Mouse (Mus musculus) Patski (cell line): ENCODE measurements around the gene Gm20425. TPM values are rescaled to one million over a fixed set of nuclear protein-coding genes. Genes with fewer than 3 reads are reported as not detected.

Experiments
- ATAC-seq: fragments of 100-300 bp; one replicate; pipeline ENCODE4 v1.8.0; 2021
- CTCF ChIA-PET: fragments of 350-600 bp; sonication (Branson Sonifier 250); formaldehyde crosslinking; loops from one replicate; lab custom pipeline; 2022; ENCODE audit warnings: inconsistent platforms; lab: Charles Lee
- POLR2A ChIA-PET: fragments of 350-600 bp; sonication (Branson Sonifier 250); formaldehyde crosslinking; loops from one replicate; lab custom pipeline; 2022; ENCODE audit warnings: antibody characterized with exemption, inconsistent platforms; lab: Charles Lee
- DNase-seq: peaks from one replicate; pipeline ENCODE4 v3.0.0-alpha.2; 2011; ENCODE audit warnings: low read depth, low spot score
- H3K27me3 ChIP-seq: fragments of 371-371 bp; one replicate; pipeline ENCODE4 v1.5.1; 2021
- CTCF ChIP-seq: fragments of 100-300 bp; IDR thresholded peaks from one replicate; pipeline ENCODE4 v1.5.1; 2021
- in situ Hi-C: fragments of 300-500 bp; cut with MboI; formaldehyde crosslinking; loops from 3 replicates; pipeline ENCODE4 v1.11.1; 2018; ENCODE audit warnings: low pct_unique_long_range_greater_than_20kb, mixed read lengths
- polyA plus RNA-seq: library from polyadenylated mRNA; unstranded; gene quantifications from one replicate; pipeline ENCODE4 v1.2.3, GENCODE M21; 2021

Gene Gm20425
- polyA plus RNA-seq, 1 experiment from 2014 or later: not detected

DNA sequence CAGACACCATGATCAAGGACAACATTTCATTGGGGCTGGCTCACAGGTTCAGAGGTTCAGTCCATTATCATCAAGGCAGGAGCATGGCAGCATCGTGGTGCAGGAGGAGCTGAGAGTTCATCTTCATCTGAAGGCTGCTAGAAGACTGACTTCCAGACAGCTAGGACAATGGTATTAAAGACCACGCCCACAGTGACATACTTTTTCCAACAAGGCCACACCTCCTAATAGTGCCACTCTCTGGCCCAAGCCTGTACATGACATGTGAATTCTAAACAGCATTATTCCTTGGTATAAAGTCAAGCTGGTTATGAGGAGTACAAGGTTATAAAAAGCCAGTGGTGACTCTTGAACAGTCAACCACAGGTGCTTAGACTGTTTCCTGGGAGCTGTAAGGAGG is 75.5 kb downstream of the Gm20425 start:
- no peaks in the 10 kb centered on the region for H3K27me3 ChIP-seq
- DNase-seq: no peak
- ChIA-PET POLR2A (no interaction called here), CTCF (no interaction called here)
- in situ Hi-C loops: no loop called here
- TF ChIP-seq CTCF: no peak
- ATAC-seq: no peak

DNA sequence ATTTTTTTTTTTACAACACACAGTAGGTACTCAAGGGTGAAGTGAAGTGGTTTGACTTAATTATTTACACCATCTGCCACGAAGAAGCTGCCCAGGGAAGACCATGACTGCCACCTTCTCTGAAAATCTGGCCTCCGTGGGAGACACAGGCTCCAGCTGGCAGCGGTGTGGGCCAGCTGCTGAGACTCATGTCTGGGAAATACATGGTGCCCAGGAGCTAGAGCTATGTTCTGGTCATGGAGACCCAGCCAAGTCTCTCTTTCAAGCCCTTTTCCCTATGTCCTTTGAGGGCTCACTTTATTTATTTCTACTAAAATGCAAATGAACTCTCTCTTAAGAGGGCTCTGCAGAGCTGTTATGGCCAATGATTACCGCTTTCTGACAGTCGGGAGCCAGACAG is 76.8 kb downstream of the Gm20425 start:
- in situ Hi-C loops: no loop called here
- ATAC-seq: no peak
- no peak for TF ChIP-seq CTCF
- ChIA-PET POLR2A (interaction anchor here (0.6 kb wide), 1 partner anchor 532 kb away, joined by 3 read pairs; no protein-coding TSS in a partner anchor), CTCF (no interaction called here)
- no peak for DNase-seq
- H3K27me3 ChIP-seq: no peaks in the 10 kb centered on the region

- ChIA-PET CTCF (no interaction called here), POLR2A (no interaction called here)
- DNase-seq (no peak), ATAC-seq (no peak)
- in situ Hi-C loops: no loop called here
- H3K27me3 ChIP-seq: no peaks in the 10 kb centered on the region
- no peak for TF ChIP-seq CTCF
These were observed 80.9 kb downstream of the Gm20425 start for GRCm38 (mm10) chr9:103149074-103149799.

GRCm38 (mm10) chr9:103147103-103147502 is 83.0 kb downstream of the Gm20425 start:
- no peak for TF ChIP-seq CTCF
- in situ Hi-C loops: no loop called here
- CTCF ChIA-PET: interaction anchor here (1.5 kb wide), 1 partner anchor 10 kb away, joined by 5 read pairs; no protein-coding TSS in a partner anchor

GRCm38 (mm10) chr9:103146703-103147102 is 83.4 kb downstream of the Gm20425 start:
- ChIA-PET CTCF (interaction anchor here (1.5 kb wide), 1 partner anchor 11 kb away, joined by 5 read pairs; no protein-coding TSS in a partner anchor), POLR2A (no interaction called here)
- TF ChIP-seq CTCF: no peak
- in situ Hi-C loops: no loop called here
- no peak for DNase-seq
- ATAC-seq: no peak
- H3K27me3 ChIP-seq: no peaks in the 10 kb centered on the region

More at GRCm38 (mm10) chr9:103147103-103147502, 83.0 kb downstream of the Gm20425 start:
- DNase-seq (no peak), ATAC-seq (no peak)
- no peaks in the 10 kb centered on the region for H3K27me3 ChIP-seq
- POLR2A ChIA-PET: no interaction called here

DNA sequence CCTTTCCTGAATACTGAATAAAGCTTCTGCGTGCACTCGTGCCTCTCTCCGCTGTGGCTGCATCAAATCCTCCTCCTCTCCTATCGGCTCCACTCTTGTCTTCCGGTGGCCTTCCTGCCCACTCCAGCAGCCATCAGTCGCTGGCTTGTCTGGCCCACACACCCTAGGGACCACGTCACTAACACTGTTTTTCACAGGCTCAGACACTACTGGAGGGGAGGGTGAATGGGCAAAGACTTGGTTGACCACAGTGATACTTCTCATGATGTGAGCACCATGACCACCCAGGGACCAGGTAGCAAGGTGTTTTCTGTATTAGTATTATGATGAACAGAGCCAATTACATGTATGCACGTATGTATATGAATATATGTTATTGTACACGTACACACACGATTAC is 83.8 kb downstream of the Gm20425 start:
- ATAC-seq (no peak), DNase-seq (no peak)
- in situ Hi-C loops: no loop called here
- no peak for TF ChIP-seq CTCF
- no peaks in the 10 kb centered on the region for H3K27me3 ChIP-seq
- POLR2A ChIA-PET: no interaction called here
- CTCF ChIA-PET: no interaction called here

DNA sequence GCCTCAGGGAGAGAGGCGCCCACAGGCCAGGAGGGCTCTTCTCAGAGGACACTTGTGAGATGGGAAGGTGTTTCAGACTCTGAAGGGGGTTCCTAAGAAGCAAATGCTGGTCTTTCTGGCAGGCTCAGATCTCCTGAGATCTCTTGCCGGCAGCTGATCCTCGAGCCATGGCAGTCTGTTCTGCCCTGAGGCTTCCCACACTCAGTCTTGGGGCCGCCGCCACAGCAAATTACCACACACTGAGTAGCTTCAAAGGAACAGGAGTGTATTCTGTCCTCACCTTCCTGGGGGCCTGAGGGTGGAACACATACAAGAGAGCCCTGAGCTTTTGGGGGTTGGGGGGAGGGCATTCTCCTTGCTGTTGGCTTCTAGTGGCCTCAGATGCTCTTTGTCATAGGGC is 84.8 kb downstream of the Gm20425 start:
- in situ Hi-C loops: no loop called here
- TF ChIP-seq CTCF: no peak
- H3K27me3 ChIP-seq: no peaks in the 10 kb centered on the region
- ChIA-PET CTCF (interaction anchor here (1.6 kb wide), 1 partner anchor 23 kb away, joined by 3 read pairs; no protein-coding TSS in a partner anchor), POLR2A (no interaction called here)
- DNase-seq (no peak), ATAC-seq (no peak)

DNA sequence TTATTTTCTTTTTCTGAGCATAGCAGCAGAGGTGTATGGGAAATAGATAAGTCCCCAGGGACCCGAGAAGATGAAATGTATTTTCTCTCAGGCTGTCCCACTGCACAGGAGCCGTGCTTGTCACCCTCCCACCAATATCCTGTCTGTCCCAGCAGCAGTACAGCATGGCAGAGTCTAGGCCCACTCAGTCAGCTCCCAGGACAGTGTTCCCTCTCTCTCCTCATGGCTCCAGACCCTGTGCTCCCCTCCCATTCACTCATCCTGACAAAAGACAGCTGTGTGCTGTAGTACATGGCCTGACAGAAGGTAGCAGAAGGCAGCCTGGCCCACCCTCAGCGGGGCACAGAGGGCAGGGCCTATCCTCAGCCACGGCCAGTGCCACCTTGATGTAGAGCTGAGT is 86.2 kb downstream of the Gm20425 start:
- ChIA-PET CTCF (no interaction called here), POLR2A (no interaction called here)
- no peak for ATAC-seq
- TF ChIP-seq CTCF: no peak
- DNase-seq: no peak
- no peaks in the 10 kb centered on the region for H3K27me3 ChIP-seq
- in situ Hi-C loops: no loop called here

DNA sequence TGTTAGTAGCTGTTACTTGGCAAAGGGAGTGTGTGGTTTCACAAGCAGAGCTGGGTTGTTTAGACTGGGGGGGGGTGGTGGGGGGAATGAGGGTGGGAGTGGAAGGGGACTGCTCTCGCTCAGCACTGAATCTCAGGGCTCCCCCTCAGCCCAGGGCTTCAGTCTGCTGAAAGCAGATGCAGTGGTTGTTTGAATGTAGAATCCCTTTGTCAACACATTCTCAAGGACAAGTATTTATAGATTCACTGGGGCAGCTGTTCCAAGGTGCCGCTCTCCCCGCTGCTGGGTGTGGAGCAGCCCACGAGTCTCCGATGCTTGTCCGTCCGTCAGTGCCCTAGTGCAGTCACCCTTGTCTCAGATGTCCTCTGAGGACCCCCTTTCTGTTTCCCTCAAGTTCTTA is 88.8 kb downstream of the Gm20425 start:
- in situ Hi-C loops: no loop called here
- ChIA-PET POLR2A (no interaction called here), CTCF (no interaction called here)
- no peak for TF ChIP-seq CTCF
- H3K27me3 ChIP-seq: no peaks in the 10 kb centered on the region
- DNase-seq (no peak), ATAC-seq (no peak)

GRCm38 (mm10) chr9:103140384-103140783 is 89.7 kb downstream of the Gm20425 start:
- no peak for DNase-seq
- H3K27me3 ChIP-seq: no peaks in the 10 kb centered on the region
- ChIA-PET POLR2A (interaction anchor here (0.7 kb wide), 1 partner anchor 53 kb away, joined by 3 read pairs; no protein-coding TSS in a partner anchor), CTCF (no interaction called here)
- no peak for ATAC-seq
- TF ChIP-seq CTCF: no peak
- in situ Hi-C loops: no loop called here

Other genes with a start within 250 kb of the Gm20425 start
- 14.9 TPM for gene Slco2a1, start 241.6 kb downstream of the Gm20425 start, polyA plus RNA-seq
- 43.8 TPM for gene Rab6b, start 118.5 kb downstream of the Gm20425 start, polyA plus RNA-seq
- gene Srprb, start 28.2 kb downstream of the Gm20425 start, polyA plus RNA-seq: 43.0 TPM
- not detected for gene Trf, start 137 bp upstream of the Gm20425 start, polyA plus RNA-seq
- gene 1300017J02Rik, start 74.8 kb upstream of the Gm20425 start, polyA plus RNA-seq: 0.12 TPM
- gene Topbp1, start 74.9 kb upstream of the Gm20425 start, polyA plus RNA-seq: 56.9 TPM
- 102 TPM for gene Cdv3, start 135.5 kb upstream of the Gm20425 start, polyA plus RNA-seq